Mouse (Mus musculus): ENCODE measurements at regions not wholly inside any gene's neighbourhood (a gene's known extent, or its start where the extent isn't known, plus 50 kb on each side); places are given as distances from the start of the nearest gene placed in this dataset.

GRCm38 (mm10) chr6:118307481-118307880 is 110.0 kb upstream of the Ret start:
- Histone ChIP-seq H3K27ac (no peak overlapping the region), H3K27me3 (no peaks in the 10 kb centered on the region), H3K4me2 (no peak overlapping the region), H3K9ac (no peak overlapping the region), H3K4me1 (replicated peaks) (peaks cover 26% of the 10 kb centered on the region), H3K36me3 (no peaks in the 10 kb centered on the region), H3K4me3 (no peak overlapping the region), H3K9me3 (no peaks in the 10 kb centered on the region)
- no peak for ATAC-seq (ENCODE audit: low FRiP score)
- WGBS, result 31% methylated on average over 4 of the region's 4 CpGs

DNA sequence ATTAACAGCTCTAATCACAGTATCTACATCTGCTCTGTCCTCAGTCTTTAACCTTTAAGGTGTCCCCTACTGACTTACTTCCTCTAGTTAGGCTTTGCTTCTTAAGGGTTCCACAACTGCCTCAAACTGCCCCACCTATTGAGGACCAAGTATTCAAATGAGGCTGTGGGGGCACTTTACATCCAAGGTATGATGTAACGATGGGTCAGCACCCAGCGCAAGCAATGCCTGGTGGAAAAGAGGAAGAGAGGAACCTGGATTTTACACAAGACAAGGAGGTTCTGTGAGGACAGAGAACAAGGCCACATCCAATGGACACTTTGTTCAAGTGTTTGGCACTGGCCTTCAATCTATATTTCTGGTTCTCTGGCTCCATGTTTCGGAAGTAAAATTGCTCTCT is 107.7 kb upstream of the Ret start:
- ATAC-seq (ENCODE audit: low FRiP score), result no peak
- Histone ChIP-seq H3K4me2 (no peak overlapping the region), H3K9me3 (no peaks in the 10 kb centered on the region), H3K27ac (no peak overlapping the region), H3K4me1 (replicated peaks) (peaks cover 45% of the 10 kb centered on the region), H3K36me3 (no peaks in the 10 kb centered on the region), H3K9ac (no peak overlapping the region), H3K27me3 (no peaks in the 10 kb centered on the region), H3K4me3 (no peak overlapping the region)
- 89% methylated on average over 3 of the region's 3 CpGs for WGBS

DNA sequence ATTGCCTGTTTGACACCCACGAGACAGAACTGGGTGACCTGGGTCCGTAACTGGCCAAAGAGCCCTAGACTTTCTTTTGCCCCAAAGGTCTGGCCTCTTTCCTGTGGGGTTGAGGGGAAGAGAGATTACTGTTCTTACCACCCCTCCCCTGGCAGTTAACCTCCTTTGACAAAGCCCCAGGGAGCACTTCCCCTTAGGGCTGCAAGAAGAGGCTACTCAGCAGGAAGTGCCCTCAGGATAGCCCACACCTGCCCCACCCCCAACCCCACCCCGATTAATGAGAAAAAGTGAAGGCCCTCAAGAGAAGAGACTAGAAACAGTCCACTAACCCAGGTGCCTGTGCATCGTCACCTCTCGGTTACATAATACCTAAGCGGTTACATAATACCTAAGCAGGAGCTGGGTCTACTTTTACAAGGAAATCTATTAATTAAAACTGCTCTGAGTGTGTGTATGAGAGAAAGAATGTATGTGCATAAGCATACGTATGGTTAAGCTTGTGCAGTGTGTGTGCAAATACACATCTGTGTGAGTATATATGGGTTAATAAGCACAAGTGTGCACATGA is 105.3 kb upstream of the Ret start:
- no peaks in the 10 kb centered on the region for H3K27me3 ChIP-seq
- no peak overlapping the region for H3K4me3 ChIP-seq
- H3K4me2 ChIP-seq, result no peak overlapping the region
- H3K4me1 ChIP-seq (replicated peaks), result peaks cover 39% of the 10 kb centered on the region
- H3K36me3 ChIP-seq, result no peaks in the 10 kb centered on the region
- peak overlapping the region; percentile 78; the same call in 1 of the 2 replicates for H3K27ac ChIP-seq
- H3K9ac ChIP-seq, result no peak overlapping the region
- no peaks in the 10 kb centered on the region for H3K9me3 ChIP-seq
- no peak for ATAC-seq (ENCODE audit: low FRiP score)
- 60% methylated on average over 7 of the region's 7 CpGs for WGBS

DNA sequence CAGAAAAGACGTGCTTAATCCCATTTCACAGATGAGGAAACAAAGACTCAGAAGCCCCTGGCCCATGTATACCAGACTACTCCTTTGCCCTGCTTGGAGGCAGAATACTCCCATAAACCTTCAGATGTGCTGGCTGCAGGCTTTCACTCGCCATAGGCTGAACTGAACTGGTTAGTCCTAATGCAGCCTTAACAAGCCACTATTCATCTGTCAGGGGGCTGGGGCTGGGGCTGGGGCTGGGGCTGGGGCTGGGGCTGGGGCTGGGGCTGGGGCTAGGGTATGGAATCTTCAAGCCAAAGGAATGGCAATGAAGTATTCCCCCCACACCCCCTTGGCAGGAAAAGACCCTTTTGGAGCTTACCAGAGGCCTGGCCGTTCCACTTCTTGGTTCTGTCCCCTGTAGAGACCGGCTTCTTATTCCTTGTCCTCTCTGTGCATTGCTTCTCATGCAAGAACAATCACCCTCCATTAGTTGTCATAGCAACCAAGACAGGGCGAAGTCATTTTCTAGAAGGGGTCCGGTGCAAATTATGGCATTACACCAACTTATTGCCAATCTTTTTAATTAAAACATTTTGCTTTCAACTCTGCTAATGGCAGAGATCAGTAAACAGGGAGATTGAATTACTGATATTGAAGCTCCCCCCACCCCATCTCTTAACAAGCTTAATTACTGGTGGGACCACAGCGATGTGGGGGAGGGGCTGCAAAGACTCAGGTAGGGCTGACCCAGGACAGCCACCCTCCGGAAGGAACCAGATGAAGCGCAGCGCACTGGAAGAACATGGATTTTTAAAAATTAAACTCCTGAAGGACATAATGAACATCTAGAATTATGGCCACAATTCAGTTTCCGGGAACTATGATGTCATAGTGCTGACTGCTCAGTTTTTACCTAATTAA is 104.6 kb upstream of the Ret start:
- H3K9ac ChIP-seq, result no peak overlapping the region
- no peaks in the 10 kb centered on the region for H3K9me3 ChIP-seq
- WGBS, result 39% methylated on average over 11 of the region's 11 CpGs
- peak; percentile 81 for ATAC-seq (ENCODE audit: low FRiP score)
- H3K27ac ChIP-seq, result peak overlapping the region; percentile 78
- no peaks in the 10 kb centered on the region for H3K36me3 ChIP-seq
- H3K27me3 ChIP-seq, result no peaks in the 10 kb centered on the region
- peaks cover 32% of the 10 kb centered on the region for H3K4me1 ChIP-seq (replicated peaks)
- no peak overlapping the region for H3K4me3 ChIP-seq
- no peak overlapping the region for H3K4me2 ChIP-seq

DNA sequence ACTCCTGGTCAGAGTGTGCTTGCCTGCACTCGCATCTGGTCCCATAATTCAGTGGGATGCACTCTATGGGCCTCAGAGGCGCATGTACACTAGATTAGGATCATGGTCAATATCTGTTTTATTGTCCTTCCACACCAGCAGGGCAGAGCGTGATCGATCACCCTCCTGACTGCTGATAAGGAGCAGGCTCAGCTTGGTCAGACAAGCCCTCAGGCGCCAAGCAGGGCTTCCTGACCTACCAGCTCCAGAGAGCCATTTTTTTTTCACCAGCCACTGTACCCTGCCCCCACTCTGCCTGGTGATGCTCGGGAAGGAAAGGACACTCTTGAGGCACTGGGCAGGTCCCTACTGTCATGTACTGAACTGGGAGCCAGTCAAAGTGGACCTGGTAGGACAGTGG is 103.3 kb upstream of the Ret start:
- Histone ChIP-seq H3K27ac (0 out of 2 replicates have a peak overlapping the region, but pooled peaks have one; percentile 78), H3K4me3 (no peak overlapping the region), H3K4me2 (no peak overlapping the region), H3K9me3 (no peaks in the 10 kb centered on the region), H3K27me3 (no peaks in the 10 kb centered on the region), H3K4me1 (replicated peaks) (peaks cover 24% of the 10 kb centered on the region), H3K36me3 (no peaks in the 10 kb centered on the region), H3K9ac (no peak overlapping the region)
- 80% methylated on average over 6 of the region's 6 CpGs for WGBS
- no peak for ATAC-seq (ENCODE audit: low FRiP score)

- H3K36me3 ChIP-seq, result no peaks in the 10 kb centered on the region
- no peak for ATAC-seq (ENCODE audit: low FRiP score)
- no peaks in the 10 kb centered on the region for H3K9me3 ChIP-seq
- no peak overlapping the region for H3K4me3 ChIP-seq
- H3K27ac ChIP-seq, result no peak overlapping the region
- H3K4me1 ChIP-seq (replicated peaks), result peaks cover 19% of the 10 kb centered on the region
- no peaks in the 10 kb centered on the region for H3K27me3 ChIP-seq
- no peak overlapping the region for H3K4me2 ChIP-seq
- WGBS, result 92% methylated on average over 8 of the region's 8 CpGs
- H3K9ac ChIP-seq, result no peak overlapping the region
These were observed 100.1 kb upstream of the Ret start for GRCm38 (mm10) chr6:118297576-118297975.

DNA sequence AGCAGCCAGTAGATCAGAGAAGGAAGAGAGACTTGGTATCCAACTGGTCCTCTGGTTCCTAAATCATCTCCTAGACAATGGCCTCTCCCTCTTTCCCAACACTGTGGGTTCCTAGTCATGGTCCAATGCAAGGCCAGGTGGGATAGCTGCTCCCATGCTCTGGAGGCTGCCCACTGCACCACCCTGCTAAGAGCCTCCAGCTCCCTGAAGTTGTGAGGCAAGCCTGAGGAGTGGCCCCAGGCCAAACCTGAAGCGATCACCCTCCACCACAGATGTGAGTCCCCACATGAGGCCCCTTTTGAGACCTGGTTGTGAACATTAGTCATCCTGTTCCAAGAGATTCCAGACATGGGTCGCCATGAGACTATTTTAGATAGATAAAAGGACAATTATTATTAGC is 96.5 kb upstream of the Ret start:
- Histone ChIP-seq H3K27me3 (no peaks in the 10 kb centered on the region), H3K9ac (no peak overlapping the region), H3K36me3 (no peaks in the 10 kb centered on the region), H3K4me1 (replicated peaks) (no peaks in the 10 kb centered on the region), H3K27ac (no peak overlapping the region), H3K4me2 (no peak overlapping the region), H3K9me3 (no peaks in the 10 kb centered on the region), H3K4me3 (no peak overlapping the region)
- no peak for ATAC-seq (ENCODE audit: low FRiP score)
- 76% methylated on average over 2 of the region's 2 CpGs for WGBS

- ATAC-seq (ENCODE audit: low FRiP score), result no peak
- Histone ChIP-seq H3K4me2 (no peak overlapping the region), H3K4me1 (replicated peaks) (no peaks in the 10 kb centered on the region), H3K27ac (no peak overlapping the region), H3K9ac (no peak overlapping the region), H3K4me3 (no peak overlapping the region), H3K36me3 (no peaks in the 10 kb centered on the region), H3K27me3 (no peaks in the 10 kb centered on the region), H3K9me3 (no peaks in the 10 kb centered on the region)
- WGBS, result 37% methylated on average over 2 of the region's 2 CpGs
These were observed 95.4 kb upstream of the Ret start for GRCm38 (mm10) chr6:118292928-118293327.

GRCm38 (mm10) chr6:118292272-118292671 is 94.8 kb upstream of the Ret start:
- 77% methylated on average over 2 of the region's 2 CpGs for WGBS
- no peak overlapping the region for H3K9ac ChIP-seq
- no peaks in the 10 kb centered on the region for H3K27me3 ChIP-seq
- ATAC-seq (ENCODE audit: low FRiP score), result no peak
- H3K4me2 ChIP-seq, result no peak overlapping the region
- no peak overlapping the region for H3K4me3 ChIP-seq
- H3K4me1 ChIP-seq (replicated peaks), result no peaks in the 10 kb centered on the region
- no peaks in the 10 kb centered on the region for H3K9me3 ChIP-seq
- H3K36me3 ChIP-seq, result no peaks in the 10 kb centered on the region
- H3K27ac ChIP-seq, result no peak overlapping the region

GRCm38 (mm10) chr6:118291426-118291825 is 93.9 kb upstream of the Ret start:
- Histone ChIP-seq H3K27me3 (no peaks in the 10 kb centered on the region), H3K9ac (no peak overlapping the region), H3K27ac (no peak overlapping the region), H3K4me1 (replicated peaks) (no peaks in the 10 kb centered on the region), H3K9me3 (no peaks in the 10 kb centered on the region), H3K4me2 (no peak overlapping the region), H3K36me3 (no peaks in the 10 kb centered on the region), H3K4me3 (no peak overlapping the region)
- ATAC-seq (ENCODE audit: low FRiP score), result no peak
- 83% methylated on average over 2 of the region's 2 CpGs for WGBS

GRCm38 (mm10) chr6:118285246-118285645 is 87.7 kb upstream of the Ret start:
- no peak overlapping the region for H3K27ac ChIP-seq
- H3K4me2 ChIP-seq, result no peak overlapping the region
- no peaks in the 10 kb centered on the region for H3K27me3 ChIP-seq
- WGBS, result 81% methylated on average over 7 of the region's 7 CpGs
- no peak overlapping the region for H3K4me3 ChIP-seq
- H3K9ac ChIP-seq, result no peak overlapping the region
- H3K36me3 ChIP-seq, result no peaks in the 10 kb centered on the region
- no peaks in the 10 kb centered on the region for H3K4me1 ChIP-seq (replicated peaks)
- ATAC-seq (ENCODE audit: low FRiP score), result no peak
- H3K9me3 ChIP-seq, result no peaks in the 10 kb centered on the region

DNA sequence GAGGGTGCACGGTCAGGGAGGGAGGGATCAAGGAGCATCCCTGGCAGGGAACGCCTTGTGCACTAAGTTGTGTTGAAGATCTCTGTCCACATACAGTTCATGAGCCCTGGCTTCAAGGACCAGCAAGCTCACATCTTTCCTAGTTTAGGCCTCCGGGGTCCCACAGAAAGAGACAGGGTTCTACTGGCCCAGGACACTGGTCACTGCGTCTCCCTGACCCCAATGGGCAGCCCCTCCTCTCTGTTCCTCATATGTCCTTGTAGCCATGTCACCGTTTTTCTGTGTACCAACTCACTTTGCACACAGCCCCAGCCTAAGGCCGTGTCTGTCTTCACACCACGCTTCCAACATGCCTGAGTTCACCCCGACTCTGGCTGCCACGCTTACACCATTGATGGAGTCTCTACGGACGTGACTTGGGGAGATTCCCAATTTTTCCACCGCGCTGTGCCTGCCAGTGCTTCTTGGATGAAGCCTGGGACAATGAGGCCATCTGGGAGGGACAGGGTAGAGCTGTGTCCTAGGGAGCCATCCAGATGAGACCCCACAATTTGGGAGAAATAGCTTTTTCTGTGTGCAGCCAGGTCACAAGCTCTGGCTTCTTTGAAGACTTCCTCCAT is 86.5 kb upstream of the Ret start:
- Histone ChIP-seq H3K27ac (no peak overlapping the region), H3K4me1 (replicated peaks) (no peaks in the 10 kb centered on the region), H3K4me2 (no peak overlapping the region), H3K36me3 (no peaks in the 10 kb centered on the region), H3K9ac (no peak overlapping the region), H3K4me3 (no peak overlapping the region), H3K9me3 (no peaks in the 10 kb centered on the region), H3K27me3 (no peaks in the 10 kb centered on the region)
- no peak for ATAC-seq (ENCODE audit: low FRiP score)
- WGBS, result 92% methylated on average over 13 of the region's 13 CpGs
